Mouse (Mus musculus) limb, embryonic 14.5 days (tissue): Measurements from ENCODE around the gene Rsrc2. TPM values are rescaled to one million over a fixed set of nuclear protein-coding genes. Genes with fewer than 3 reads are reported as not detected.

Experiments used
- ATAC-seq: fragments of 200-750 bp; cut with Nextera tagmentation; 2 replicates; pipeline ENCODE4 v1.8.0; 2017; ENCODE audit warnings: low read depth, moderate number of reproducible peaks, moderate TSS enrichment; ENCODE audit not compliant: low FRiP score
- DNase-seq: peaks from one replicate; pipeline ENCODE4 v3.0.0-alpha.2; 2015; ENCODE audit warnings: low spot score
- H3K27ac ChIP-seq: fragments of 300-500 bp; sonication (generic); replicated peaks from 2 replicates; pipeline ENCODE4 v1.5.1; 2014; ENCODE audit warnings: low read depth, mild to moderate bottlenecking, low read length, moderate library complexity, mixed read lengths
- H3K27me3 ChIP-seq: fragments of 300-500 bp; sonication (generic); 2 replicates; pipeline ENCODE4 v1.6.1; 2014; ENCODE audit warnings: low read length, mixed read lengths; ENCODE audit not compliant: control insufficient read depth, insufficient read depth
- H3K36me3 ChIP-seq: fragments of 300-500 bp; sonication (generic); 2 replicates; pipeline ENCODE4 v1.6.1; 2014; ENCODE audit warnings: mild to moderate bottlenecking, low read length, moderate library complexity, mixed read lengths; ENCODE audit not compliant: control insufficient read depth, insufficient read depth
- H3K4me1 ChIP-seq: fragments of 300-500 bp; sonication (generic); 2 replicates; pipeline ENCODE4 v1.6.1; 2014; ENCODE audit warnings: antibody characterized with exemption, low read length, mixed read lengths; ENCODE audit not compliant: control insufficient read depth, insufficient read depth
- H3K4me2 ChIP-seq: fragments of 300-500 bp; sonication (generic); replicated peaks from 2 replicates; pipeline ENCODE4 v1.6.1; 2014; ENCODE audit warnings: low read depth, mild to moderate bottlenecking, low read length, moderate library complexity; ENCODE audit not compliant: severe bottlenecking
- H3K4me3 ChIP-seq: fragments of 300-500 bp; sonication (generic); replicated peaks from 2 replicates; pipeline ENCODE4 v1.5.1; 2014; ENCODE audit warnings: low read length
- H3K9ac ChIP-seq: fragments of 300-500 bp; sonication (generic); 2 replicates; pipeline ENCODE4 v1.6.1; 2014; ENCODE audit warnings: mild to moderate bottlenecking, low read depth, low read length, moderate library complexity; ENCODE audit not compliant: severe bottlenecking
- H3K9me3 ChIP-seq: fragments of 300-500 bp; sonication (generic); 2 replicates; pipeline ENCODE4 v1.6.1; 2016; ENCODE audit warnings: low read length; ENCODE audit not compliant: control insufficient read depth
- POLR2A ChIP-seq: fragments of 200-500 bp; IDR thresholded peaks from 2 replicates; pipeline ENCODE4 v1.8.0; 2012; ENCODE audit warnings: inconsistent platforms, mild to moderate bottlenecking, moderate library complexity, borderline replicate concordance; ENCODE audit not compliant: insufficient read depth, insufficient read length; ENCODE audit errors: extremely low read depth
- WGBS: fragments of 180-500 bp; shearing (Covaris S2); extraction: QIAGEN DNeasy Blood & Tissue Kit; methylation state at CpG from one replicate; pipeline ENCODE4 v1.1.7; 2014; 5-methylcytosine and 5-hydroxymethylcytosine counted together
- polyA plus RNA-seq, 2 experiments: library from polyadenylated mRNA; depleted of rRNA in 1 of 2; stranded (reverse) in 1 of 2; unstranded in 1 of 2; fragments of >200 nt; fragmentation: Nextera tagmentation in 1 of 2; extraction: Ambion mirVana in 1 of 2; gene quantifications; 2 replicates each; pipeline versions ENCODE4 v1.2.1 to v1.2.3; 2012 to 2014

The Rsrc2 gene
- polyA plus RNA-seq, 2 experiments, result 113 to 120 TPM

DNA sequence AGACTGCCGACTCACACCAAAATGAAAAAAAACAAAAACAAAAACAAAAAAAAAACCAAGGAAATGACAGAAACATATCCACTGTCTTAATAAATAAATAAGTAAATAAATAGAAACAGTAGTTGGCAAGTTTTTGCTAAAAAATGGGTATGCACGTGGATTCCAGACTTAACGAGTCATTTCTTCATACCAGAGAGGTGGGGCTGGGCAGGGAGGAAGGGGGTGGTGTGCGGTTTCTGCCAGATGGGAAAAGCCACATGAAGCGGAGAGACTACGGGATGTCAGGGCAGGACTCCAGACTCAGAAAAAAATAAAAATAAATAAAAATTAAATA is 66.2 kb downstream of the Rsrc2 start:
- Histone ChIP-seq H3K4me3 (peak overlapping the region; percentile 87), H3K9ac (peak overlapping the region; percentile 96), H3K36me3 (no peaks in the 10 kb centered on the region), H3K9me3 (no peaks in the 10 kb centered on the region), H3K27ac (peak overlapping the region; percentile 92), H3K4me1 (peaks cover 20% of the 10 kb centered on the region), H3K4me2 (peak overlapping the region; percentile 85), H3K27me3 (no peaks in the 10 kb centered on the region)
- ATAC-seq, result peak; percentile 60; the same call in 1 of the 2 replicates
- no peak for TF ChIP-seq POLR2A
- DNase-seq, result no peak
- 3% methylated on average over 6 of the region's 6 CpGs for WGBS

DNA sequence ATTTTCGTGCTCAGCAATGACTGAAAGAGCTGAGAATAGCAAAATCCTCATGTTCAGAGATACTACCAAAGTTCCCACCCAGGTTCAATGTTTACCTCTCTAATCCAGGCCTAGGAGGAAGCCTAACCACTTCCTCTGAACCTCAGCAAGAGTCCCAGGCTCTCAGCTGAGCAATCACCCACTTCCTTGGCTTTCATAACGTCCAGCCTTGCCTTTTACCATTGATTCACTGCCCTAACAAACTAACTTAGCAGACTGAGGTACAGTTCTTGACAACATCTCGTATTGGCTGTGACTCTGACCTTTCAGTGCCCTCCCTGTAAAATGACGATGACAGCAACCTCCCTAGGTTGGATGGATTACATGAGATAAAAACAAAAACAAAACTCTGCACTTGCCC is 66.8 kb downstream of the Rsrc2 start:
- DNase-seq (no peak), ATAC-seq (no peak)
- H3K4me2 ChIP-seq, result peak overlapping the region; percentile 85
- TF ChIP-seq POLR2A, result no peak
- H3K27ac ChIP-seq, result no peak overlapping the region
- 38% methylated on average over 4 of the region's 4 CpGs for WGBS
- peaks cover 20% of the 10 kb centered on the region for H3K4me1 ChIP-seq
- no peaks in the 10 kb centered on the region for H3K27me3 ChIP-seq
- H3K4me3 ChIP-seq, result peak overlapping the region; percentile 87
- no peak overlapping the region for H3K9ac ChIP-seq
- H3K36me3 ChIP-seq, result no peaks in the 10 kb centered on the region
- no peaks in the 10 kb centered on the region for H3K9me3 ChIP-seq

DNA sequence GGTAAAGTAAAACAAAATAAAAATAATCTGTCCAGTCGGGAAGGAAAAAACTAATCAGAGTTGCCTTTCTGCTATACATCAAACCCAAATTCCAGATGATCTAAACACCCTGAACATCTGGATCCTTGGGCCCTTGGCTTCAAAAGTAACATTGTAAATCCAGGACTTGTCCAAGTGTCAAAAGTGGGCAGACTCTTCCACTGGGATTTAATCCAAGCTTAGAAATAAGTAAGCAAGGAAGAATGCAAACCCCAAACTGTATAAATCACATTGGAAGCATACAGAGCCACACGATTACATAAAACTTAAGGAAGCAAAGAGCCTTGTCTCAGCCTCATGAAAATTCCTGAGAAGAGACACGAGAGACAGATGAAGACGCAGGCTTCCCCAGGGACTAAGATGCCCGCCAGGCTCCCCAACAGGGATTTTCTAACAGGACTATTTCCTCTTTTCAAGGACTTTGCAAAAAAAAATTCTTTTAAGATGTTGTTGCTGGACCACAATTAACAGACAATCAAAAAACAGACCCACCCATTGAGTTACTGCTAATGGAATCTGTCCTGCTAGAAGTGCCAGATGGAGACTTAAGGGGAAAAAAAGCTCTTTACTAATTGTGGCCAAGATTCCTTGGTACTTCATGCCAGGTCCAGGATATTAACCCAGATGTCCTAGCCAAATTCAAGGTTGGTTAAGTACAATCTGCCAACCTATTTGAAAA is 69.5 kb downstream of the Rsrc2 start:
- Histone ChIP-seq H3K9ac (no peak overlapping the region), H3K4me3 (no peak overlapping the region), H3K4me2 (no peak overlapping the region), H3K9me3 (no peaks in the 10 kb centered on the region), H3K4me1 (peaks cover 16% of the 10 kb centered on the region), H3K27me3 (no peaks in the 10 kb centered on the region), H3K27ac (no peak overlapping the region), H3K36me3 (no peaks in the 10 kb centered on the region)
- TF ChIP-seq POLR2A, result no peak
- no peak for ATAC-seq
- peak; percentile 66 for DNase-seq
- 24% methylated on average over 5 of the region's 5 CpGs for WGBS

DNA sequence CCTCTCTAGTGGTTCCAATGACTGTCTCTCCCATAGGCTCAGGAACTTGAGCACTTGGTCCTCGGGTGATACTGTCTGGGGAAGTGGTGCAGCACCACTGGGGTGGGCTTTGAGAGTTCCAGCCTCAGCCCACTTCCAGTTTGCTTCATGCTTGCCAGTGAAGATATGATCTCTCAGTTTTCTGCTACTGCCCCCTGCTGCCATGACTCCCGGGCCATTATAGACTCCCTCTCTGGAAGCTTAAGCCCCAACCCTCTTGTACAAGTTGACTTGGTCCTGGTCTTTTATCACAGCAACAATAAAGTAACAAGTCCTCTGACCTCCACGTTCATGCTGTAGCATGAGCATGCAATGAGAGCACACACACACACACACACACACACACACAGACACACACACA is 70.1 kb downstream of the Rsrc2 start:
- Histone ChIP-seq H3K4me3 (no peak overlapping the region), H3K4me2 (no peak overlapping the region), H3K27me3 (no peaks in the 10 kb centered on the region), H3K27ac (no peak overlapping the region), H3K4me1 (peaks cover 15% of the 10 kb centered on the region), H3K36me3 (no peaks in the 10 kb centered on the region), H3K9ac (no peak overlapping the region), H3K9me3 (no peaks in the 10 kb centered on the region)
- TF ChIP-seq POLR2A, result no peak
- ATAC-seq, result no peak
- DNase-seq, result no peak
- 63% methylated on average over 3 of the region's 3 CpGs for WGBS

Other genes starting within 250 kb of the Rsrc2 start
- 1.8 and 2.0 TPM in 2 replicates for gene B3gnt4, start 239.0 kb downstream of the Rsrc2 start, polyA plus RNA-seq (2012; rRNA removed)
- gene B3gnt4, start 239.0 kb downstream of the Rsrc2 start, polyA plus RNA-seq (2014; fragmentation: Nextera tagmentation; extraction: Ambion mirVana), result 0.34 and 1.2 TPM in 2 replicates
- 85.2 and 92.3 TPM in 2 replicates for gene Diablo, start 225.2 kb downstream of the Rsrc2 start, polyA plus RNA-seq (2012; rRNA removed)
- 97.4 and 107 TPM in 2 replicates for gene Diablo, start 225.2 kb downstream of the Rsrc2 start, polyA plus RNA-seq (2014; fragmentation: Nextera tagmentation; extraction: Ambion mirVana)
- 3.9 and 6.1 TPM in 2 replicates for gene Gm49027, start 223.9 kb downstream of the Rsrc2 start, polyA plus RNA-seq (2012; rRNA removed)
- gene Gm49027, start 223.9 kb downstream of the Rsrc2 start, polyA plus RNA-seq (2014; fragmentation: Nextera tagmentation; extraction: Ambion mirVana), result 0.41 and 0.55 TPM in 2 replicates
- gene Vps33a, start 176.4 kb downstream of the Rsrc2 start, polyA plus RNA-seq (2012; rRNA removed), result 21.4 and 22.3 TPM in 2 replicates
- gene Vps33a, start 176.4 kb downstream of the Rsrc2 start, polyA plus RNA-seq (2014; fragmentation: Nextera tagmentation; extraction: Ambion mirVana), result 31.0 and 33.3 TPM in 2 replicates
- gene Clip1, start 64.8 kb downstream of the Rsrc2 start, polyA plus RNA-seq (2012; rRNA removed), result 33.4 and 33.7 TPM in 2 replicates
- gene Clip1, start 64.8 kb downstream of the Rsrc2 start, polyA plus RNA-seq (2014; fragmentation: Nextera tagmentation; extraction: Ambion mirVana), result 35.2 and 37.1 TPM in 2 replicates
- gene Zcchc8, start 28.3 kb downstream of the Rsrc2 start, polyA plus RNA-seq (2012; rRNA removed), result 84.5 and 86.9 TPM in 2 replicates
- gene Zcchc8, start 28.3 kb downstream of the Rsrc2 start, polyA plus RNA-seq (2014; fragmentation: Nextera tagmentation; extraction: Ambion mirVana), result 70.9 and 76.1 TPM in 2 replicates
- gene Kntc1, start 302 bp upstream of the Rsrc2 start, polyA plus RNA-seq (2012; rRNA removed), result 30.6 and 31.2 TPM in 2 replicates
- 26.0 and 30.2 TPM in 2 replicates for gene Kntc1, start 302 bp upstream of the Rsrc2 start, polyA plus RNA-seq (2014; fragmentation: Nextera tagmentation; extraction: Ambion mirVana)
- 1.8 and 2.5 TPM in 2 replicates for gene Hcar2, start 116.1 kb upstream of the Rsrc2 start, polyA plus RNA-seq (2012; rRNA removed)
- 2.4 and 4.2 TPM in 2 replicates for gene Hcar2, start 116.1 kb upstream of the Rsrc2 start, polyA plus RNA-seq (2014; fragmentation: Nextera tagmentation; extraction: Ambion mirVana)
- 0.52 and 0.72 TPM in 2 replicates for gene Hcar1, start 130.6 kb upstream of the Rsrc2 start, polyA plus RNA-seq (2012; rRNA removed)
- gene Hcar1, start 130.6 kb upstream of the Rsrc2 start, polyA plus RNA-seq (2014; fragmentation: Nextera tagmentation; extraction: Ambion mirVana), result 0.21 and 0.30 TPM in 2 replicates
- 33.1 and 64.5 TPM in 2 replicates for gene Denr, start 157.8 kb upstream of the Rsrc2 start, polyA plus RNA-seq (2012; rRNA removed)
- 121 and 126 TPM in 2 replicates for gene Denr, start 157.8 kb upstream of the Rsrc2 start, polyA plus RNA-seq (2014; fragmentation: Nextera tagmentation; extraction: Ambion mirVana)
- gene Gm43518, start 178.0 kb upstream of the Rsrc2 start, polyA plus RNA-seq (2012; rRNA removed), result 0.90 and 2.1 TPM in 2 replicates
- 2.2 and 2.4 TPM in 2 replicates for gene Gm43518, start 178.0 kb upstream of the Rsrc2 start, polyA plus RNA-seq (2014; fragmentation: Nextera tagmentation; extraction: Ambion mirVana)
- gene Ccdc62, start 181.3 kb upstream of the Rsrc2 start, polyA plus RNA-seq (2012; rRNA removed), result 9.2 and 9.5 TPM in 2 replicates
- gene Ccdc62, start 181.3 kb upstream of the Rsrc2 start, polyA plus RNA-seq (2014; fragmentation: Nextera tagmentation; extraction: Ambion mirVana), result 4.0 and 6.6 TPM in 2 replicates
- gene Hip1r, start 224.2 kb upstream of the Rsrc2 start, polyA plus RNA-seq (2012; rRNA removed), result 10.6 and 12.3 TPM in 2 replicates
- gene Hip1r, start 224.2 kb upstream of the Rsrc2 start, polyA plus RNA-seq (2014; fragmentation: Nextera tagmentation; extraction: Ambion mirVana), result 8.7 and 9.9 TPM in 2 replicates